Mouse (Mus musculus) ES-E14 (cell line): ENCODE data around the gene Rprd1b.

Source experiments
- HCFC1 ChIP-seq: IDR thresholded peaks from 2 replicates; pipeline ENCODE4 v1.6.1; 2012; ENCODE audit warnings: low read length, inconsistent platforms, borderline replicate concordance; ENCODE audit not compliant: insufficient read depth
- MAFK ChIP-seq: IDR thresholded peaks from 2 replicates; pipeline ENCODE4 v1.6.1; 2014; ENCODE audit warnings: mild to moderate bottlenecking, low read depth, low read length, inconsistent platforms; ENCODE audit not compliant: insufficient read depth
- ZC3H11A ChIP-seq: IDR thresholded peaks from 2 replicates; pipeline ENCODE4 v1.6.1; 2012; ENCODE audit warnings: low read depth, mild to moderate bottlenecking, inconsistent platforms, low read length, borderline replicate concordance
- ZNF384 ChIP-seq: IDR thresholded peaks from 2 replicates; pipeline ENCODE4 v1.6.1; 2012; ENCODE audit warnings: low read depth, low read length, inconsistent platforms

DNA sequence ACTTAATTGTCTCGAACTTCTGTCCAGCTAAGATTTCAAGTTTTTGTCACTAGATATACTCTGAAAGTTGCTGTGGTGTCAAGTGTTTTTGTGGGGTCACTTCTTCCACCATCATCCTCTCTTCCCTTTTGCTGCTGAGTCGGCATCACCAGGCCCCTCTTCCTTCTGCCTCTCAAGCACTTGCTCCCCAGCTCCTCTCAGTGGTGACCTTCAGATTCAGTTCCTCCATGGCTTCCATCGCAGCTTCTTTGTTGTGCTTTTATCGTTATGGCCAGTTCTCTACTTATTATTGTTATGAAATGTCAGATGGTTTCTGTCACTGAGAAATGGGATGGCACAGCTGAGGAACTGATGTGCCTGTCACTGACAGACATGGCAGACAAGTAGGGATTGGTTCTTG, 17.9 kb downstream of the Rprd1b start:
- TF ChIP-seq ZC3H11A (no peak), HCFC1 (no peak), ZNF384 (no peak), MAFK (0 out of 2 replicates have a peak, but pooled peaks have one; percentile 8)
